Mouse (Mus musculus) adrenal gland, adult 18-20 months (tissue): ENCODE data around the gene Ms4a18. TPM values are rescaled to one million over a fixed set of nuclear protein-coding genes. Genes with fewer than 3 reads are reported as not detected.
A peak's percentile ranks its signal among the peaks of the same experiment; 100 is the strongest.

Experiments used
- DNase-seq, 2 experiments: peaks; one replicate each; pipeline ENCODE4 v3.0.0; 2021 to 2022; ENCODE audit warnings: low spot score in 2 of 2
- total RNA-seq, 2 experiments: library from RNA; stranded (reverse); gene quantifications; 1 replicate in 1 of 2; 2 replicates in 1 of 2; pipeline ENCODE4 v1.2.3; 2021

Gene Ms4a18
- total RNA-seq, 2 experiments from 2014 or later = not detected

- DNase-seq = no peak
These were observed 33.3 kb downstream of the Ms4a18 start for GRCm38 (mm10) chr19:10984551-10984950.

- peak in 1 of 2 experiments; percentile 60 for DNase-seq
These were observed 34.7 kb downstream of the Ms4a18 start for GRCm38 (mm10) chr19:10983146-10983545.

DNA sequence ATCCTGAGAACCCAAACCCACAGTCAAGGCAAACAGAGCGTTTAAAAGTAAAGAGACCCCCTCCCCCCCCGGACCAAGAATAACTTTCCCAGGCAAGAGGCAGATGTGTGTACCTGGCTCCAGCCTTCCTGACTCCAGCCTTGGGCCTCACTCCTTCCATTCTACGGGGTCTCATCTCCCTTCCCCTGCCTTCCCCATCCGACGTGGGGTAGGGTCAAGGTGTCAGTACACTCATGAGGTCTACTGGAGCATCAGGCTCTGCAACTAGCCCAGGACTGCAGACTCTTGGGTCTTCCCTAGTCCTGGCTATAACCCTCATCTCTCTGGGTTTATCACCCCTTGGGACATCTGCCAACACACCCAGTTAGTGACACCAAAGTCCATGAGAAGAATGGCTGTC is 37.6 kb downstream of the Ms4a18 start:
- no peak for DNase-seq

DNA sequence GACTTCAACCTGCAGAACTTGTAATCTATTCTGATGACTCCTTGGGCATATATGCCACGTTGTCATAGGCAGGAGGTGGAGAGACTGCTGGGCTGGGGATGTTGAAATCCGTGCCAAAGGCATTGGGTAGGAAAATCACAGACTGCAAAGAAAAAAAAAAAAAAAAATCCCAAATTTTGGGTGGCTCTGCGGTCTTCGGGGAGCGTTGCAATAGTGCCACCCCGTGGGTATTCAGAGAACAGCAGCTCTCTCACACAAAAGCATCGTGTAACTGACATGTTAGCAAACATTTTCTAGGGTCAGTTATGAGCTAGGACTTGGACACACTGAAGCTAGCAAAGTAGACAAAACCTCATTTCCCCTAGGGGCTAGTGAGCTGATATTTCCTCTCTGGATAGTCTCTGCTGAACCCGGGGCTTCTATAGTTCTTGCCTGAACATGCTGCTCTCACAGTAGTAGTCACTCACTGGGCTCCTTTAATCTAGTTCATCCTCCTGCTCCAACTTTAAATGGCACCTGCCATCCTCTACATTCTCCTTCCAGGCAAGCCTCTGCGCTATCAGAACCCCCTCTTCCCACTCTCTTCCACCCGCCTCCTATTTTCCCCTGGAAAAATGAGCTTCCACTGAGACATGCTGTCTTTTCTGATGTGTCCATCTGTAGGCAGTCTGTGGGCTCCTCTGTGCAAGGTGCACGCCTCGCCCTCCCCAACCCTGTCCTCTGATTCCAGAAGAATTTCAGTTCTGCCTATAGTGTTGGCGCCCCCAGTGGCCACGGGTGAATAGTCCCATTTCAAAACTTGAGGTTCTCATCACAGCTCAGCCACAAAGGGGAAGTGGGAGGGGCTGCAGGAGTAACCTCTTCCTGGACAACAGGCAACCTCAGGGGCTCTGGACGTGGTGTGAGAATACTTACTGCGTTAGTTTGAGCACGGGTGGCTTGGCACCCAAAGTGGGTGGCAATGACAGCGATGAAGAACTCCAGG is 38.4 kb downstream of the Ms4a18 start:
- DNase-seq = peak; percentile 60 to 78

DNA sequence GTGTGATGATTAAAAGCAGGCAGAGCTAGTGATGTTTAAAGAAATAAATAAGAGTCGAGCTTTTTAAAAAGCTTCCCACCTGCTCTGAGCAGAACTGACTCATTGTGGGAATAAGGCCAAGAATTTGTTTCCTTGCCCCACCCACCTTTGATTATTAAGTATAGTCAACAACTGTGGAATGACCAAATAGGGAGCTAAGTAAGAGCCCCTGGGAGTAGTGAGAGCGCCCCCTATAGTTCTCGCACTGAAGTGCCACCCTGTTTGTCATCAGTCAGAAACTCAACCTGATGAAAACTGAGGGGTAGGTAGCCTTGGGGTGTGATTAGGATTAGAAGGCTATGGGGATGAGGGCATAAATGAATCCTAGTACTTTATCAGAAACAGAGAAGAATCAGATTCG is 41.5 kb downstream of the Ms4a18 start:
- DNase-seq = no peak

DNA sequence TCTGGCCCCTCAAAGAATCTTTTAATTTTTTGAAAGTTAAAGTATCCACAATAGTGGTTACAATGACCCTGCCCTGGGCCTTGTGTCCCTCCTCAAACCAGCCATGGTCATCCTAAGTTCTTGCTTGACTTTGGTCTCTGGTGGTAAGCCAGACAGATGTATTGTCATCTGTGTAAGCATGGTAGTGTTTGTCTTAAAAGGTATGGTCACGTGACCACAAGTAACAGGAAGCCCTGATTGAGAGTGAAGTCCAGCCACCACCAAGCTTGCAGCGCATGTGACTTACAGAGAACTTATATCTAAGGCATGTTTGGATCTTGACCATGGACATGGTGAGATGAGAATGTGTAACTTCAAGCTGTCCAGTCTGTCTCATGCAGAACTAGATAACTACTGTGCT is 42.6 kb downstream of the Ms4a18 start:
- DNase-seq = no peak

DNA sequence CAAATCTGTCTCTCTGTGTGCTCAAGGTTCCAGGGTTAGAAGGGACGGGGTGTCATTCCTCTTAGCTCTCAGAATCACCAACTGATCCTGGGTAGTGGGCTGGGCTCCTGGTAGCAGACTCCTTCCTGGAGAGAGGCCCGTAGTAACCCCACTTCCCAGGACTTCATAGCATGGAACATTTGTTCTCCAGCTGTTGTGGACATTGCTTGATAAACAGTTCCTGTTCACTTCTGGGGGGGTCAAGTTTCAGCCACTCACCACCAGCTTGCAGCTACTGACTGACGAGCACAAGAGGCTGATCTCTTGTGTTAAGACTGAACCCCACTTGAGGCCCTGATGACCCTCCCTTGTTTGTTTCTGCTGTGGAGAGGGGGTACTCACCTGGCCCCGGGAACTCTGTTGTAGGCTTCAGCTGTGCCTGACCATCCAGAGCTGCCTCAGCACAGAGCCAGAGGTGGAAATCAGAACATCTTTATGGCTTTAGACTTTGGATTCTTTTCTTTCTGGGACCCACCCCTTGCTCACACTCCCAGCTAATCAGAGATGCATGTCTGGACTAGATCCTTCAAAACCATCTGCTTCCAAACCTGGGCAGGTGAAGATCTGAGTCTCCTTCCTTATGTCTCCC is 43.5 kb downstream of the Ms4a18 start, which contains the start of gene Ms4a10:
Ms4a10 (minus strand) TSS at position 433 of the 628 bp plus-strand sequence.
- DNase-seq = no peak

DNA sequence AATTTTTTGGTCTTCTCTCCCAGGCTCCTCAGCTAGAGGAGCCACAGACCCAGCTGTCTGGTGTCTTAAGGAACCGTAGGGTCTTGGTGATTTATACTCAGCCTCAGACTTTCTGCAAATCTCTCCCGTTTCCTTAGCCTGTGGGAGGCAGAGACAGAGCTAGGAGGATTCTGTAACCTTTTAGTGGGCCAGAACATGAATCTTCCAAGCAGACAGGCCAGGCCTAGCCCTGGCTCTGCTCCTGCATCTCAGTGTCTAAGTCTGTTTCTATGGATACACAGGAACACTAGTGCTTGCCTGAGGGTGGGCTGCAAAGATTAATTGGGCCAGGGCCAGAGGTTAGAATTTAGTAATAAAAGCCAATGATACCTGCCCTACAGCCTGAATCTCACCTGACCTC is 44.6 kb downstream of the Ms4a18 start:
- DNase-seq = no peak

GRCm38 (mm10) chr19:10972660-10973059 is 45.2 kb downstream of the Ms4a18 start:
- DNase-seq = no peak

- no peak for DNase-seq
These were observed 47.4 kb downstream of the Ms4a18 start for GRCm38 (mm10) chr19:10970457-10970856.

DNA sequence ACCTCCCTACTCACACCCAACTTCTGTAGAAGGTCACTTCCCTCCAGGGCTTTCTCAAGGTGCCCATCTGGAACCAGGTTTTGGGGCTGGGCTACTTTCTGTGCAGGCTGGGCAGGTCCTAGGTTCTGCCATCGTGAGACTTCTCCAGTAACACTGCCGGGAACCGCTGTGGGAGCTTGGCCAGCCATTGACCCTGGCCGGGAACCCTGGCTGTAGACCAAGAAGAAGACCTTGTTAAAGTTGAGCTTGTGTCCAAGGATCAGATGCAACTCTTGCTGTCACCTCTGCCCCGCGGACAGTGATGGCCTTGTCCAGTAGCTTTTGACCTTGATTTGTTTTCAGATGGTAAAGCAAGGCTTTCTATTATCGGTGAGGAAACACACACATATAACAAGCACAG is 49.3 kb downstream of the Ms4a18 start:
- peak in 1 of 2 experiments; percentile 69 for DNase-seq

DNA sequence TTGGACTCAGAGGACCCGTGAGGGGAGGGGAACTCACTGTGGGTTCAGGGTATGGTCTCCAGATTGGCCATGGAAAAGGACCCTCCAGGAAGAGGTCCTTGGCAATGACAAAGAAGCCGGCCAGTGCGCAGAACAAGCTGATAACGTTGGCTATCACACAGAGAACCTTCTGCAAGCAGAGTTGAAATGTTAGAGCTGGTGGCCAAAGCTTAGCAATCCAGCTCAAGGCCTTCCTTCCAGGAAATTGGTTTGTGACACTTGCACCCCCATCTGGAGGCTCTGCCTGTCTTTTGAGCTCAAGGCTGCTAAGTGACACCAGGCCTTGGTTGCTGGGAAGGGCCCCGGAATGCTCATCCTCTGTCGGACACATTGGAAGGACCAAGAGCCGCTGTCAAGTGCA is 52.1 kb downstream of the Ms4a18 start:
- DNase-seq = no peak

- no peak for DNase-seq
These were observed 57.9 kb downstream of the Ms4a18 start for GRCm38 (mm10) chr19:10959978-10960346.

DNA sequence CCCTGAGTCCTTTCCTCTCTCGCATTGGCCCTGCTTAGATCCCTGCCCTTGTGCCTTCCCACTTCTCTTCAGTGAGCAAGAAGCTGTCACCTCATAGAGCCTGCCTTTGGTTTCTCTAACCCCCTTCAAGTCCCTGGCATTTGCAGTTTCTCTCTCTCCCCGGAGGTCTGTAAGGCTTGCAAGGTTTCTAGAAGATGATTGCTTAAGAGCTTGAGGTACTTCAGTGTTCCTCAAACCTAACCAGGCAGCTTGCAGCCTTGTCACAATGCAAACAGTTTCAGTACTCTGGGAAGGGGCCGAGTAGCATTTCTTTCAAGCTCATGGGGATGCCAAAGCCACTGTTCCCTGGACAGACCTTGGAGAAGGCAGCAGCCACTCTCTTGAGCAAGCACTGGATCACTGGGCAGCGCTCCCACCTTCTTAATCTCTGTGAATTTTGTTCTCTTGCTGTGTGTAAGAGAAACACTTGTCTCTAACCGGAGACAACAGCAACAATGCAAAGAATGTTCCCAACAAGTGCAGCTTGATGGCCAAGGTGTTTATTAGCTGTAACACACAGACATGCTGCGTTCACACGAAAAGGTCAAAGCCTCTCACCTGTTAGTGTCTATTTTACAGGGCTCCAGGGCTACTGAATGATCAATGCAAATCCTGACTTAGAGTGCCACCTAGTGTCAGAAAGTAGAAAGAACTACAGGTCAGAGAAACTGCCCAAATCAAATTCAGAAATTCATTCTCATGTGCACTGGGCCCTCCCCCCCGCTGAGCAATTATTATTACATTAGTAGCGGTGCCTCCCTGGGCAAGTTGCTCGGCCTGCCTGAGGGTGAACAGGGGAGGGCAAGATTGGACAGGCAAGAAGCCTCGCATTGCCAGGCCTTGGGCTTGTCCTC is 58.5 kb downstream of the Ms4a18 start:
- DNase-seq = peak in 1 of 2 experiments; percentile 42

- DNase-seq = no peak
These were observed 65.6 kb downstream of the Ms4a18 start for GRCm38 (mm10) chr19:10952021-10952939.

- DNase-seq = no peak
These were observed 68.3 kb downstream of the Ms4a18 start for GRCm38 (mm10) chr19:10949558-10949957.

DNA sequence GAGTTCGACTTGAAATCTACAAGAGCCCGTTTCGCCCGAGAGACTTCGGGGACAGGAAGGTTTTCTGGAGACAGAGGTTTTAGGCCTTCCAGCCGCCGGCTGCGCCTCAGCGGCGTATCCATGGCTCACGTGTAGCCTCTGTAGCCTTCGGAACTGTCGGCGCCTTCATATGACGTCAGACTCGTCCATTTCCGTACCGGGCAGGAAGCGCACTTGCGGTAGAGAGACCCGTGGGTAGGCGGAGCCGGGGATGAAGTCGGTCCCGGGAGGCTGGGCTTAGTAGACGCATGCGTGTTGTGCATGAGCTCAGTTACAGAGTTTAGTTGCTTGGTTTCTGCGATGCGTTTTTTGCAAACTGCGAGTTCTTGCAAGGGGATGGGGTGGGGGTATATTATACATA is 68.7 kb downstream of the Ms4a18 start, which contains the start of gene Ccdc86:
Ccdc86 (minus strand) TSS at position 155 of the 400 bp plus-strand sequence.
- DNase-seq = peak; percentile 92 to 93

DNA sequence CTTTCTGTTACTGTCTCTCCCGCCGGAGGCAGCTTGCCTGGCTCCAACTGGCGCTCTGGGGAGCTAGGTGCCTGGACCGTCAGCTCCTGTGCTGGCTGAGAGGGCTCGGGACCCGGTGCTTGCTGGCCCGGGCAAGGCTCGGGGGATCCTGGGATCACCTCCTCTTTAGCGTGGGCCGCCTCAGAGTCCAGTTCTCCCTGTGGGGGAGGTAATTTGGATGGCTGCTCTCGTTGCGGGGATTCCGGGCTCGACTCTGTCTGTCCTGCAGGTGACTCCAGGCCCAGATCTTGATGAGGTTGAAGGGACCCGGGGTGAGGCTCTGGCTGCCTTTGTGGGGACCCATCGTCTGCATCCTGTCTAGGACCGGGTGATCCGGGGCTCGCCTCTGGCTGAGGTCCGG is 69.4 kb downstream of the Ms4a18 start:
- DNase-seq = no peak

- DNase-seq = no peak
These were observed 70.6 kb downstream of the Ms4a18 start for GRCm38 (mm10) chr19:10947219-10947618.
